Mouse (Mus musculus): ENCODE results near the gene Slc39a10.
"Not testable (repeated sequence)": the region's sequence is repeated elsewhere in the genome, so short reads cannot be mapped to it uniquely, and the experiment has no call there.

Gene Slc39a10

DNA sequence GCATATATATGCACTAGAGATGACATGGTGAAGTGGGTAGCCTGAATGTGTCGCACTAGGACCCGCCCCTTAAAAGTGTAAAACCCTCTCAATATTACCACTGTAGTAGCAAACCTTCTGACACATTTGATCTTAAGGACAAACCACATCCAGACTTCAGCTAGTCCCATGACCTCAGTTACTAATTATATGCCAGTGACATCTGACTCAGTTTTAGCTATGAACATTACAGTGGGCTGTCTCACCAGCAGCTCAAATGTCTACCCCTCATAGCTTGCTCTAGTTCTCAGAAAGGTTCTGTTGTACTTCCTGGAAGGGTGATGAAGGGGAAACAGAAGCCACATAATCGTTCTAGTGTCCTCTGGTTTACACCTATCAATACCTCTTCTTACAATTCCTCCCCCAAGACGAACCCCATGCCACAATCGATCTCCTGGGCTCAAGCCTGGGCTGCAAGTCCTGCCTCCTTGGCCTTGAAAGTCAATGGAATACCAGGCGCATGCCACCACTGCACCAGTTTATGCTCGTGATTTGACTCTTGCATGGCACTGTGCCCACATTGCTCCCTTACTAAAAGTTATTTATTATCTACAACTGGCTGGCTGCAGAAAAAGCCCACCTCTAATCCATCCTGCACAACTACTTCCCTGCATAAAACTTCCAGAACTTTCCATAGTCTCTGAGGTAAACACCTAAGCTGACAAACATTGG is 28.3 kb downstream of the Slc39a10 start:
- DNase-seq (ENCODE audit: low spot score), result no peak

DNA sequence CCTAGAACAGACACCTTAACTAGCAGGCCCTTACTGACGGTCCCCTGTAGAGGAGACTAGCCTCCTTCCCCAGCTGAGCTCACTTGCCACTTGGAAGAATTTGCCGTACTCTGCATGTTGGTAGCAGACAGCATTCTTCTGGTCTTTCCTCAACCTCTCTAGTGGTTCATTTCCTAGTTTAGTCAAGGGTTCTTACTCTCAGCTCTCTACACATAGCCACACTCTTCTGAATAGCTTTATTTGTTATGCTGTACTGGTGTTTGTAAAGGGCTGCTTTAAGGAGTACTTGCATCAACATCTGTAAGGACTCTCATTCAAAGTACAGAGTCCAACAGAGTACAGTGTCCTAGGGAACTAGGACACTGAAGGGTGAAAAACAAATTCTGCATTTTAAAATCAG is 29.2 kb downstream of the Slc39a10 start:
- DNase-seq (ENCODE audit: low spot score), result no peak

DNA sequence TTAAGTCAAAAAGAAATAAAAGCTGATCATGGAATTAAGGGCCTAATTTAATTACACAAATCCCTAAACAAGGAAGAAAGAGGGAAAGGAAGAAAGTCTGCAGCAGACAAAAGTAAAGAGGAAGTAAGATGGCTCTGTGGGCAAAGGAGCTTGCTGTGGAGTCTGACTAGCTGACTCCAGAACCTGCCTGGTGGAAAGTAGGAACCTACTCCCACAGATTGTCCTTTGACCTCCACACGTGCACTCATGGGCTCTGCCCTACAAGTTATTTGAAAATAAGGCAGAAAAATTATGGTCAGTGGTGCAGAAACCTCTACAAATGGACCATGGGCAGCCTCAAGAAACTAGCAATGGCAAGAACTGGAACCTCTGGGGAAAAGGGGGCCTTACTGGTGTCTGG is 32.6 kb downstream of the Slc39a10 start:
- DNase-seq (ENCODE audit: low spot score), result no peak

DNA sequence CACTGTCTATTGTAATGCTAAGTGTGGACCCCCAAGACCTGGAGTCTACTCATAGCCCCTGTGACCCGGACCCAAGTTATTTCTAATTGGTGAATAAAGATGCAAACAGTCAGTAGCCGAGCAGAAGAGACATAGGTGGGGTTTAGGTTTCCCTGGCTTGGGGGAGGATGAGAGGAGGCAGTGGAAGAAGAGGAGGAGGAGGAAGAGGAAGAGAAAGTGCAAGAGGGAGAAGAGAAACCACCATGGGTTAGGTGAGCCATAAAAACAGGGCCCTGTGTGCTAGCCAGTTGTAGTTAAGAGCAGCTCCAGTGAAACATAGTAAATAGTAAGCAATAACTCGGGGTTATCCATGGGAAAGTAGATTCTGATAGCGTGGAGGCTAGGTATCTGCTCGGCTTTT is 34.1 kb downstream of the Slc39a10 start:
- no peak for DNase-seq (ENCODE audit: low spot score)

DNA sequence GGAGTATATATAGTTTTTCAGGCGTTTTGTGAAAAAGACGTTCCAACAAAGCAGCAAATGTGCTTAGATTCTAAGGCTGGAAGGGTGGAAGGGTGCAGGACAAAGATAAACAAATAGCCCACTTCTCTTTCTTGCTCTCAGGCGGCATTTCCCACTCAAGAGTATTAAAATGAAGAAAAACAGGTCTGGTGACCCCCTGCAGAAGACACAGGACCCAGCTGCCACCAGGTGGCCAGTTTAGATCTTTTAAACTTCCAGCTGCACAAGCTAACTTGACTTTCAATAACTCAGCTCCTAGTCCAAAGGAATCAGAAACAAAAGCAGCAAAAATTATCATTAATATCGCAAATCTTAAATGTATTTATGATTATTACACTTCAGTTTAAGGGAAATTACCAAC is 36.2 kb downstream of the Slc39a10 start:
- no peak for DNase-seq (ENCODE audit: low spot score)

DNA sequence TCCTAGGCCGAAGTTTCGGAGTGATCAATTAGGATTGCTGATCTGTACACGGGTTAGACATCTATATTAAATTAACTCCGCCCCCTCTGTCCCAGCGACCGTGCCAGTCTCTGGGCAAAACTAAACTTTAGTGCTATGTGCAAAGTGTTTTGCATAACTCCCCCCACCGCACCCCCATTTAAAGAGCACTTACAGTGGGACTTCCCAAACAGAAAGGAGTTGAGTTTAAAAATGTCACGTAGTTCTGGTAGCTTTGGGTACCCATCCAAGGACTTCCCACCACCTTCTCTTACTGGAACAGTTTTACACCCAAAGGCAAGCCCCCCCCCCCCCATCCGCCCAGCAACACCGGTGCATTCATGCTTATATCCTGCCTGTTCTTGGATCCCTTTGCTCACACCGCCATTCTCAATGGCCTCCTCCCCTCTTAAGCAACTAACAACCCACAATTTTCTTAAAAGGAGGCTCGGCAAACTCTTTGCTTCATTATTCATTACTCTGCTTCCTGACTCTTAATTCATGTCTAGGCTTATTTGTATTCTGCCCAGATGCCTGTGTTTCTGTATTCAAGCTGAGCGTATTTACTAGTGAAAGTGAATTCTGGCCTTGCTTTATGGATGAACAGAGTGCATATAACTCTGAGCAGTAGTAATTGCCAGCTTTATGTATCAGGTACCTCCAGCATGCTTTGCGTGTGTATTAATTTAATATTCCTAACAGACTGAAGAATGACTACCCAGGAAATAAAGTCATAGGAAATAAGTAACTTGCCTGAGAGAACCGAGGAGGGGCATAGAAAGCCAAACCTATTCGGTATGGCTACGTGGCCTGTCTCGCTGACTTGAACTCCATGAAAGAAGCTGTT is 38.4 kb downstream of the Slc39a10 start:
- DNase-seq (ENCODE audit: low spot score), result no peak

DNA sequence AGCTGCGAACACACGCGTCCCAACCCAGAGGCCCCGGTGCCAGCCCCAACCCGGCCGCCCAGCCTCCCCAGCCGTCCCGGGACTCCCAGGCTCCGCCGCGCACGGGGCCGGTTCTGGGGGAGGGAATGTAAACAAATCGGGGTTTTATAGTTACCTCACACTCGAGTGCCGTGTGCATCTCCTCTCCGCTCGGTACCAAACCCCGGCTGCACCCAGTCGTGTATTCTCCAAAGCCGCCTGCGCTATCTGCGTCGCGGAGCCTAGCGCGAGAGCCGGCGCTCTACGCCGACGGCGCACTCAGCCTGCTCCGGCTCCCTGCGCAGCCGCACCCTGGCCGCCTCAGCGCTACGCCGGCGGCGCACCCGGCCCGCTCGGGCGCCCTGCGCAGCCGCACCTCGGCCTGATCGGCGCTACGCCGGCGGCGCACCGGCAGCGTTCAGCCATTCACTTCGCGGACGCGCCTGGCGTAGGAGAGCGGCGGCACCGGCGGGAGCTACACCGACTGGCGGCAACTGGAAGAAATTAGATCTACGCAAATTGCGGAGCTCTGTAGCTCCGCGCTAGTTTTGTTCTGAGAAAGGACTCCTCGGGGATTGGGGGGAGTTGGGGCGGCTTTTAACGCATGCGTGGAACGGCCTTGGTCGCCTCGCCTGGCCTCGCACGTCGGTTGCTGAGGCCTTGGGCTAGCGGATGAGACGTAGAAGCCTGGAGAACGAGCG is 39.2 kb downstream of the Slc39a10 start:
- peak; percentile 92 for DNase-seq (ENCODE audit: low spot score)

DNA sequence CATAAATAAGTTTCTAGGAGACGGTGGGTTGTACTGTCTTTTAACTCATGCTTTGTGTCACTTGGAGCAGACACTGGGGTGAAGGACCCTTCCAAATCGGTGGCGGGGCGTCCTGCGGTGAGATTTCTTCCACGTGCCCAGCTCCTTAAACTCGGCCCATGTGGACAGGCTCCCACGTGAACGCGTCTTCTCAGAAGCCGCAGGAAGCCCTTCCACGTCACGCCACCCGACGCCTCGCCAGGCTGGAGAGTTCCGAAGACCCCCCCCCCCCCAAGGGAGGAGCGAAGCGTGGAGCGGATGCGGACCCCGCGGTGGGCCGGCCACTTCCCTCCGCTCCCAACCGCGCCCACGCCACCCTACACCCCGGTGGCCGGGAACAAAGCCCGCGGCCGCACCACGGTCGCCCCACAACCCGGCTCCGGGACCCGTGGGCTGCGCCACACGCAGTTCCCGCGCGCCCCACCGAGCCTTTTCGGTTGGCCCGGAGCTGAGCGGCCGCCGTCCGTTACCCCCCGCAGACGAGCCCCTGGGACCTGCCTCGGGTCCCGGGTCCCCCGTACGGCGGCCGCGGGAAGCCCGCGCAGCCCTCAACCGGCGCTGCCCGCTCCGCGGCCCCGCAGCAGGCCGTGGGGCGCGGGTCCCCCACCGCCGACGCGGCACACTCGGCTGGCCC is 39.9 kb downstream of the Slc39a10 start:
- peak; percentile 3 for DNase-seq (ENCODE audit: low spot score)

DNA sequence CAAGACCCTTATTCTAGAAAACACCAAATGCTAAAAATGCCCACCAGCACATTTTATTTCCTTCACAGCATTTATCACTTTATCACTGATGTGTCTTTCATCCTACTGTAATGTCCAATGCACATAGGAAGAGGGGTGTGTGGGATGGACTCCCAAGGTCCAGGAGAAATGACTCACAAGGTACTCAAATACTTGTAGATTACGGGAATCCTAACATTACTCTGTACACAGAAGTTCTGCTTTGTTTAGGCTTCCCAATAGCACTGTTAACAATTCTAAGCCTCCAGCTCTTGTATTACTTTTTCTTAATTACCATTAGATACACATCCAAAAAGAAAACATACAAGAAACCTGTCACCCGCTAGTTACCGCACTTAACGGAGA is 40.4 kb downstream of the Slc39a10 start:
- no peak for DNase-seq (ENCODE audit: low spot score)

DNA sequence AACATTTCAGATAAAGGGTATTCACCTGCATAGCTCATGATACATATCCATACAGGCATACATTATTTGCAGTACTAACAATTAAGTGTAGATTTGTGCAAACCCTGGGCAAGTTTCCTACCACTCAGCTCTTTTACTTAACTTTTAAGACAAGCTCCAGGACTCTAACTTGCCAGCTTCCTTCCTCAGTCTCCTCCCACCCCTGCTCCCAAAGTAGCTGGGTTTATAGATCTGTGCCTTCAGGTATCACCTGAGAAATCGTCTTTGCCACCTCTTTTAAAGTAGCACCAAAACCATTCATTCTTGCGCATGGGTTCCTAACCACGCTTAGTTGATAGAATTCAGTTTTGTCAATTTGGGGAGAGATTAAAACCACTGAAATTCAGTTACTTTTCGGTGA is 41.1 kb downstream of the Slc39a10 start:
- no peak for DNase-seq (ENCODE audit: low spot score)

DNA sequence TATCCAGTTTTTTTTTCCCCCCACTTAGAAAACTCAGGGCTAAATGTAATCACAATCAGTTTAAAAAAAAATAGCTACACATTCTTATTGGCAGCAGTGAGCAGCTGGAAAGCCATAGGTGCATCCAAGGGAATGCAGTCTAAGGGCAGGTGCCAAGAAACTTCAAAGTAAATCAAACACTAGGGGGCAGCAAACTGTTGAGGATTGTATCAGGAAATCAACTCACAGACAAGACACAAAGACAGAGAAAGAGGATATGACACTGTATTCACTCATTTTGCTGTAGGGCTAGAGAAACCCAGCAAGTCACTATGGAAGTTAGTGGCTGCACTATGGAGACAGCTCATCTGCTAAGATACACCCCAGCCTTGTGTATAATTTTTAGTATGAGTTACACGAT is 42.9 kb downstream of the Slc39a10 start:
- DNase-seq (ENCODE audit: low spot score), result peak; percentile 5

DNA sequence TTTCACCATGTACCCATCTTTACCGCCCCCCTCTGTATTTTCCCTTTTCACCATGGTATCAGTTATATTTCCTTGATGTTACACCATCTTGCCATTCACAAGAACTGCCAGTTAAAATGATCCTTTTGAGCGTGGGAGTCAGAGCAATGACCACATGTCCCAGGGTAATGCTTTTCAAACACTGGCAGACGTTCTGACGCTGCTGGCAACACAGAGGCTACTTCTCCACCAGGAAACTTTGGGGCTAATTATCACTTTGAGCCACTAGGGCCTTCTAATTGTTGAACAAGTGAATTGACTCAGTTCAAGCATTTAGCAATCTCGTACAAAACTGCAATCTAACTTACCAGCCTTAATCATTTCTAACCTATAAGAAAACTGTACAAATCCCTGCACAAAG is 47.4 kb downstream of the Slc39a10 start:
- DNase-seq (ENCODE audit: low spot score), result no peak

DNA sequence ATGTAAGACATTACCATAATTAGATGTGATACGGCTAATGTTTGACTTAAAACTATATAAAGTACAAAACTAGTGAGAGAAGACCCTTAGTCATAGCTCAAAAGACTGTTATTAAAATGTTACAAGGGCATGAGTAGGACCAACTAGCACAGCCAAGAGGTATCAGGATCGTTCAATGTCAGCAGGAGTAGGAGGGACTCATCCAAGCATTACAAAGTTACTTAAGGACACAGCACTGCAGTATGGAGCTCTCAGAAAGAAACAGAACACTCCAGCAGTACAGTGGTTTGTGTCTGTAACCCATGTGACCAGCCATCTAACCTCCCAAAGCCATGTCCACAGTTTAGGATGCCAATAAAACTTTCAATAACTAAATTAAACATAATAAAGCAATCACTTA is 48.4 kb downstream of the Slc39a10 start:
- DNase-seq (ENCODE audit: low spot score), result no peak

DNA sequence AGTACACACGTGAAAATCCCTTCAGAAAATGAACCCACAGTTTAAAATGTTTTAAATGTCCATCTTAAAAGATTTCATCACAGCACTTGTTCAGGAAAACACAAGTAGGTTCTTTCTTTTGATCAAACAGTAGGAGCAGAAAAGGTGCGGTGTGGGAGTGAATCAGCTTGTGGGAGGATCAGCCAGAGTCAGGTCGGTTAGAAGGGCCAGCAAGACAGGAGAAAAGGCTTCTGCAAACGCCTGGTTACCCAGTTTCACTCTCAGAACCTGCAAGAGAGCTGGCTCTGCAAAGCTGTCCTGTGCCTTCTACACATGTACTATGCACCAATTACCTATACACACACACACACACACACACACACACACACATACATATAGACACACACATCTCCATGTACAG is 49.2 kb downstream of the Slc39a10 start:
- no peak for DNase-seq (ENCODE audit: low spot score)

DNA sequence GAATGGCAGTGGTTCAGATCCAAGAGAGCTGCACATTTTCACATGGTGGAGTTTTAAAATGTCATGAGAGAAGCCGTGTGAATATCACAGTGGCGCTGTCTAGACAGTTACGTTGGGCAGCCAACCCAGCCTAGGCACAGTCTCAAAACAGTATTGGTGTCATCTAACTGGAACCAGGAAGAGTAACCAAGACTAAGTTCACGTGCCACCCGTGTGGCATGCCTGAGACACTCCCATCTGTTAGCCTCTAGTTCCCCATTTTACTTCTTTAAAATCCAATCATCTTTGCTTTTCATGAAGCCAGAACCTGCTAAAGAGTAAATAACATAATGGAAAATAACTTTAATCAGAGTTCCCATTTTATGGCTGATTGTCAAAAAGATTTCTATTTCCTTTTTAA is 60.7 kb downstream of the Slc39a10 start:
- DNase-seq (ENCODE audit: low spot score), result no peak

DNA sequence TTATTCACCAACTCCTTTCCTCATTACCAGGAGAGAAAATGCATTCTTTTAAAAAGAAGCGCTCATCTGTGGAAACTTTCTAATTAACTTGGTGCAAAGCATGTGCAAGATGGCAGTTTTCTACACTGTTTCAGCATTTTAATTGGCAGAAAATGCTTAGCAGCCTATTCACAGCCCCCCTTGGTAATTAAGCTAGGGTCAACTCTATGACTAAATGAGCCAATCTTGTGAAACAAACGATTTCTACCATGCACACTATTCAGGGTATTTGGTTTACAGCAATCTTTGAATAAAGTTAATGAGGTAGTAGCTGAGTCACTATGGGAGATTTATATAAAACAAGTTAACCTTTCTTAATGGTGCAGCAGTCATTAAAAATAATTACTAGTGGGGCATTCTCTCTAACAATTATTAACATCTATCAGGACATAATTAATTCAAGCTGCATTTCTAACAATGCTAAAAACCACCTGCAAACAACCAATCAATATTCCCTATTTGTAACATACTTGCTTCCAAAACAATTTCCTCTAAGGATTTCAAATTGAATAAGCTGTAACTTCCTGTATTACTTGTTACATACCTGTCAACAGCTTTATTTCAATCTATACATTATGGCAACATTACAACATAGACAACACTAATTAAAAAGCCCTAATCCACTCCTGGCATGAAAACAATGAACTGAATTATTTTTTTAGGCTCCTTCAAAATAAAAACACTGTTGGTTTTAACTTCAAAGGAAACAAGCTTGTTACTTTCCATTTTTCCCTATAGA is 62.4 kb downstream of the Slc39a10 start:
- no peak for DNase-seq (ENCODE audit: low spot score)

DNA sequence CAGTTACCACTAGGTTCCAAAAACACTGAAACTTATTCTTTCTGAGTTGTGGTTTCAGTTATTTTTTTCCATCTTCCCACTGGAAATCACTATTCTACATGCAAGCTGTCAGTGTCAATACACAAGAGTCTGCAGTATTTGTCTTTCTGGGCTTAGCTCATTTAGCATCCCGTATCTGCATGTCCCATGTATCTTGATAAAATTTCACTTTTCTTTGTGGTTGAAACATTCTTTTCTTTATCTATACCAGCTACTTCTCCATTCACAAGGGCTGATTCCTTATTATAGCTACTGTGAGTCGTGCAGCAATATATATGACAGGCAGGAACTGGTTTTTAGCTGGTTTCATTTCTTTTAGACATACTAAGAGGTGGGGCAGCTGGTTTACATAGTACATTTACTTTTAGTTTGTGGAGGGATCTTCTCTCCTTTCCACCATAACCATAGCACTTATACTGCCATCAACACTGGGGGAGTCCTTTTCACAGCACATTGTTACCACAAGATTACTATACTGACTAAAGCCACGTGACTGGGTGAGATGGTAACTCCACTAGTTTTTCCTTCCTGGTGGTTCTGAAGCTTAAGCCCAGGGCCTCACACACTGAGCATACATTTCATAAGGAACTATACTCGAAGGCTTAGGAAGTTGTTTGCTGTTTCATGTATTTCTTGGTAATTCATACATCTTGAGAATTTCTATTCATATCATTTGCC is 70.2 kb downstream of the Slc39a10 start:
- no peak for DNase-seq (ENCODE audit: low spot score)

DNA sequence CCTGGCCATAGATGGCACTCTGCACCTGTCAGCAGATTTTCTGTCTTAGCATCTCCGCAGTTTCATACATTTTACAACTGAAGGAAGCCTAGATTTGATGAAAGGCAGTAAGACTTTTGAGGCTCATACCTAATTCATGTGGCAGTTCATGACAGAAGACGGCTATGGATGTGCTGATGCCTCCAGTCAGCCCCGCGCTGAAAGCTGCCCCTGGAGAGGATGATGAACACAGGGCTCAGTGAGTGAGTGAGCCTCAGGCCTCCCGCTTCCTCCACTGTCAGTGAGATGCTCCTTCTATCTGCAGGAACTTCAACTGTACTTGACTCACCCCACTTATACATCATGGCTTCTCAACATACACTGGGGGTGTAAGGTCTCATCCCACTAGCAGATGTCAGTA is 74.7 kb downstream of the Slc39a10 start:
- DNase-seq (ENCODE audit: low spot score), result no peak

DNA sequence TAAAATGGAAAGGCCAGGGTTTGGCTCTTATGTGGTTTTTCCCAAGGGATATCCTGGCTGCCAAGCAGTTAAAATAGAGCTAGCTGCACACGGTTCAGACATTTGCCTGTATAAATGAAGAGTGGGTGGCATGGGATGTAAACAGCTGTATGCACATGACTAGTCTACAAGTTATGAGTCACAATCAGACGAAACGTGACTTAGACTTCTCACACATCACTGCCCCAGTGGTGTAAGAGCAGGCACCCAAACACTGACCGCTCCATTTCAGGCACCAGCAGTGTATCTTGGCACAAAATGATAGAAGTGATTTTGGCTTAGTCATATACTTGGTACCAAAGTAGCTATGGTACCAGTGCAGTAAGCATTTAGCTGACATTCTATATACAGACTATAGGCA is 84.0 kb downstream of the Slc39a10 start:
- not testable (repeated sequence) for DNase-seq (ENCODE audit: low spot score)

DNA sequence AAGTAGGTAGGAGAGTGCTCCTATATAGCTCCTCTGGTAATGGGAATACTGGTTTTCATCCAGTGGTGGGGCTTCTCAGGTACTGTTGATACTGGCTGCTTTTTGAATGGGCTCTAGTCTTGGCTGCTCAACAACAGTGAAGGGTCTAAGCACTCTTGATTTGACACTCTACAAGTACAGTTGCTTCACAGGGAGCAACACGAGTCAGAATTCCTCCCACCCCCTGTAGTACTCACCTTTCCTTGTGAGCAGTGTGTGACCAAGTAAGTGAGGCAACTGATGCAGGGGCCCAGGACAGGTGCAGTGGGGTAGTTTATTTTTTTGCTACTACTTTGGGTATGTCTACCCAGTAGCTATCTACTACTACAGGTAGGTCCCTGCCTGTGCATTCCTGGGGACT is 87.6 kb downstream of the Slc39a10 start:
- no peak for DNase-seq (ENCODE audit: low spot score)

DNA sequence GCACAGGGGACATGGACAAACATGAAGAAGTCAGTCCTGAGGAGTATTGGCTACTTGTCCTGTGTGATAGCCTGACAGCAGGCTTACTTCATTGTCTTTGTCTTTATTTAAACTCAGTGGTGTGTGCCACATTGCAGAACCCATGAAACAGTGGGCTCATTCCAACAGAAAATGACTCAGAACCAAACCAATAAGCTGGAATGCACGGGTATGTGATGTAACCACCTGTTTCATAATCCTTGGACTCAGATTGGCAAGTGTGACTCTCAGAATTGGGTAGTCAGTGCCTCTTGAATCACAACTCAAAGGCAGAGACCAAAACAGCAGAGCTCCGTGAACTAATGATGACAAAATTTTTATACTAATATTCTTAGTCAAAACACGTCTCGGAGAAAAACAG is 110.4 kb downstream of the Slc39a10 start:
- DNase-seq (ENCODE audit: low spot score), result not testable (repeated sequence)
